Mouse (Mus musculus): Measurements from ENCODE around the gene Tcam1.

The Tcam1 gene

GRCm38 (mm10) chr11:106273811-106274210, 2.7 kb upstream of the Tcam1 start:
- DNase-seq, result no peak

GRCm38 (mm10) chr11:106274374-106274773, 2.1 kb upstream of the Tcam1 start:
- DNase-seq, result no peak

GRCm38 (mm10) chr11:106274971-106275411, 1.5 kb upstream of the Tcam1 start:
- no peak for DNase-seq

GRCm38 (mm10) chr11:106282452-106282851, 6.0 kb downstream of the Tcam1 start:
- no peak for DNase-seq

- DNase-seq, result no peak
Observed at GRCm38 (mm10) chr11:106283371-106283770, 6.9 kb downstream of the Tcam1 start.

GRCm38 (mm10) chr11:106284126-106284525, 7.7 kb downstream of the Tcam1 start:
- DNase-seq, result no peak

GRCm38 (mm10) chr11:106286206-106286605, 9.7 kb downstream of the Tcam1 start:
- no peak for DNase-seq

GRCm38 (mm10) chr11:106286987-106287386, 10.5 kb downstream of the Tcam1 start:
- DNase-seq, result no peak

- DNase-seq, result peak; percentile 51
Observed at GRCm38 (mm10) chr11:106289369-106289768, 12.9 kb downstream of the Tcam1 start.

- DNase-seq, result no peak
Observed at GRCm38 (mm10) chr11:106290376-106290775, 13.9 kb downstream of the Tcam1 start.

GRCm38 (mm10) chr11:106291861-106292260, 15.4 kb downstream of the Tcam1 start:
- DNase-seq, result no peak

- DNase-seq, result no peak
Observed at GRCm38 (mm10) chr11:106301765-106302164, 25.3 kb downstream of the Tcam1 start, which contains the start of gene Gh. Gh (minus strand) TSS chr11:106301865.

GRCm38 (mm10) chr11:106302634-106303033, 26.2 kb downstream of the Tcam1 start:
- peak; percentile 67 for DNase-seq

- no peak for DNase-seq
Observed at GRCm38 (mm10) chr11:106305348-106306064, 29.0 kb downstream of the Tcam1 start.

GRCm38 (mm10) chr11:106306065-106306385, 29.6 kb downstream of the Tcam1 start:
- DNase-seq, result no peak

- no peak for DNase-seq
Observed at GRCm38 (mm10) chr11:106306758-106307157, 30.3 kb downstream of the Tcam1 start.

GRCm38 (mm10) chr11:106307432-106307831, 31.0 kb downstream of the Tcam1 start:
- DNase-seq, result no peak

GRCm38 (mm10) chr11:106308162-106308561, 31.7 kb downstream of the Tcam1 start:
- DNase-seq, result no peak

- DNase-seq, result no peak
Observed at GRCm38 (mm10) chr11:106310123-106310522, 33.7 kb downstream of the Tcam1 start.

GRCm38 (mm10) chr11:106313533-106313932, 37.1 kb downstream of the Tcam1 start:
- DNase-seq, result no peak

- DNase-seq, result no peak
Observed at GRCm38 (mm10) chr11:106314333-106314812, 37.9 kb downstream of the Tcam1 start, which contains the start of gene Cd79b. Cd79b (minus strand) TSS chr11:106314762.

GRCm38 (mm10) chr11:106316416-106316815, 39.9 kb downstream of the Tcam1 start:
- no peak for DNase-seq

GRCm38 (mm10) chr11:106317801-106318200, 41.3 kb downstream of the Tcam1 start:
- no peak for DNase-seq

- peak; percentile 11 for DNase-seq
Observed at GRCm38 (mm10) chr11:106318406-106319366, 42.2 kb downstream of the Tcam1 start.
